Mouse (Mus musculus) cerebellum, adult 9-11 months (tissue): ENCODE measurements around the gene Cntn5.

Source experiments
- DNase-seq: peaks from one replicate; pipeline ENCODE4 v3.0.0; 2022

Gene Cntn5

DNA sequence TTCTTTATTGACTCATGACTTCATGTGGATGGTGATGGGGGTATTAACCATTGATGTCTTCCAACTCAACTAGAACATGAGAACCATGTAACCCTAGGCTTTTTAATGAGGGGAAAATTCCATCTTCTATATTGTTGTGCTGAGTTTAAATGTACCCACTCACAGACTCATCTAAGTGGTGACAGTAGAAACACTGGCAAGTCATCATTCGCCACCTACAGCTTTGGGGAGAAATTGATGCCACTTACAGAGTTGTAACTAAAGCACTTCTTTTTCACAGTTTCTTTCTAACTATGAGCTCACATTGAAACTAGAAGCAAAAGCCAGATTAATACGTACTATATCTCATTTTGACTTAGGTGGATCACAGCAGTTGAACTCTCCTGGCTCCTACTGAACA, 514.7 kb downstream of the Cntn5 start:
- no peak for DNase-seq

DNA sequence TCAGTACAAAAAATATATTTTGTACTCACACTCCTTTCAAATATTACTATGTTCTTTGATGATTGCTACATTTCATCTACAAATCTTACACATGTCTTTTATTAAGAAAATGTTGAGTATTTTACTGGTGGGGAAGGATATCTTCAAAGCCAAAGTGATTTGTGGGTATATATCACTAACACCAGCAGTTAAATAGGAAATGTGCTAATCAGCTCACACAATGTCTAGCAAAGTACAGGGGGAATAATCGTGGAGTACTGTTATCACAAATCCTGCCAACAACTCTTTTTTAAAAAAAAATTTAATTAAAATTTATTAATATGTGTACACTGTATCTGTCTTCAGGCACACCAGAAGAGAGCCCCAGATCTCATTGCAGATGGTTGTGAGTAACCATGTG, 520.1 kb downstream of the Cntn5 start:
- no peak for DNase-seq

DNA sequence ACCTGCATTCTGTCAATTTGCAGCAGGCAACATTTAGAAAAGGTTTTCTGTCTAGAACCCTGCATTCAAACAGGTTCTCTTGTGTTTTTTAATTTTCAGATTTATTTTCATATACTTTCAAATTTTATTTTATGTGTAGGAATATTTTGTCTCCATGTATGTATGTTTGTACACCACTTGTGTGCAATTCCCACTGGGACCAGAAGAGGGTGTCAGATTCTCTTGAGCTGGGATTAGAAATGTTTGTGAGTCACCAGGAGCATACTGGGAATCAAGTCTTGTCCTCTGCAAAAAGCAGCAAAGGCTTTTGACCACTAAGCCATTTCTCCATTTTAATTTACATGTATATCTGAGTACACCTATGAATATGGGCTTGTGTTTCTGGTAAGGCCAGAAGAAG, 521.4 kb downstream of the Cntn5 start:
- DNase-seq = no peak

DNA sequence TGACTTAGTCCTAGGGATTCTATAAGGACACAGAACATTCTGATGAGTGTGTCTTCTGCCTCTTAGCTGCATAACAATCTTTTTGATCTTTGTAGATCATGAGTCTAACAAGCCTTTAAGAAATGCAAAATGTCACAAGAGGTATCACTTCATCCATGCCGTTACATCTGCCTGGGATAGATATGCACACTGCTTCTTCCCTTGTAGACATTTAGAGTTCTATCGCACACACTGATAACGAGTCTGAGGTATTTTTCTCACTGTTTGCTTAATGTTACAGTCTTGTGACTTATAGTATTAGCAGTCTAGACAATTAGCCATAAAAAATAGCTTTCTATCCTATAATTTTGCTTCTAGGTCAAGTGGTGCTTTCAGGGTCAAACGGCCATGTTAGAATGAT, 522.9 kb downstream of the Cntn5 start:
- DNase-seq = no peak

DNA sequence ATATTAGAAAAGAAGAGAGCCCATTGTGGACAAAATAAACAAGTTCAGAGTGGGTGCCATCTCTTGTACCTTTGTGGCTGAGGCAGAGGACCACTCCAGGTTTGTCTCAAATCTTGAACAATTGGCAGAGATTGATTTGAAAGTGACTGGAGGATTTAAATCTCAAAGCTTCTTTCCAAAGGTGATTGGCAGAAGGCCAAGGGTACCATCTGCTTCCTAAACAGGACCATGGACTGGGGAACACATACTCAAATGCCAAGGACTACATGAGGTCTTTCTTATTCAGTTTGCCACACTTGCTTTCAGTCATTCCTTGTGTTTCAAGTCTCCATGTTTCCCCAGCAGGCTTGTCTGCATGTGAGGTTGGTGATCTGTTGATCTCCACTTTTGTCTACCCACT, 528.3 kb downstream of the Cntn5 start:
- no peak for DNase-seq

DNA sequence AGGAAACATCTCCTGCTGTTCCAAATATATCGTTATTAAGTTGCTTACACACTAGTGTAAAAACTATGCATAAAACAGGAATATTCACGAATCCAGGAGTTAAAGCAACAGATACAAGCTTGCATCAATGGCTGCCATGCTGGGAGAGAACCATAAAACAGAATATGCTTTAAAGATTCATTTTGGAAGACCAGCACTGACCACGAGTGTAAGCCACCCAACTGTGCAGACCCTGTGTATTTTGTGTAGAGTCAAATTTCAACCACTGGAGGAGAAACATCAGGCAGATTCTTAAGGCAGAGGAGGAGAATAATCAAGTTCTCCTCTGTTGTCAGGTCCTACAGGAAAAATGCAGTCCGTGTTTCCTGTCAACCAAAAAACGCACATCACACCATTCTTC, 535.6 kb downstream of the Cntn5 start:
- DNase-seq = no peak

DNA sequence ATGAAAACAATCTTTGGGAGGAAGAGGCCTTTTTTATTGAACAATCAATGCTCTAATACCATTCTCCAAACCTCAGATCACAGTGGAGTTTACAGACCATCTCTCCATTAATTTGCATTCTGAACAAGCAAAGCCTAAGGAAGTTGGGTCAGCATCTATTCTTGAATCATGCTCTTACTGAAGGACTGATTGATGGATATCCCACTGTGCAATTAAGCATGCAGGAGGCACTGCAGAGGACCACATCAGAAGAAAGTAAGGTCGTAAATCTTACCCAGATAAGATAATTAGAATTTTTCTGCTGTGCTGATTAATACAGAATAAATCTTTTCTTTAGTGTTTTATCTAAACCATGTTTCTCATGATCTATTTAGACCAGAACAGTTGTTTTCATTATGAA, 536.2 kb downstream of the Cntn5 start:
- DNase-seq = no peak

DNA sequence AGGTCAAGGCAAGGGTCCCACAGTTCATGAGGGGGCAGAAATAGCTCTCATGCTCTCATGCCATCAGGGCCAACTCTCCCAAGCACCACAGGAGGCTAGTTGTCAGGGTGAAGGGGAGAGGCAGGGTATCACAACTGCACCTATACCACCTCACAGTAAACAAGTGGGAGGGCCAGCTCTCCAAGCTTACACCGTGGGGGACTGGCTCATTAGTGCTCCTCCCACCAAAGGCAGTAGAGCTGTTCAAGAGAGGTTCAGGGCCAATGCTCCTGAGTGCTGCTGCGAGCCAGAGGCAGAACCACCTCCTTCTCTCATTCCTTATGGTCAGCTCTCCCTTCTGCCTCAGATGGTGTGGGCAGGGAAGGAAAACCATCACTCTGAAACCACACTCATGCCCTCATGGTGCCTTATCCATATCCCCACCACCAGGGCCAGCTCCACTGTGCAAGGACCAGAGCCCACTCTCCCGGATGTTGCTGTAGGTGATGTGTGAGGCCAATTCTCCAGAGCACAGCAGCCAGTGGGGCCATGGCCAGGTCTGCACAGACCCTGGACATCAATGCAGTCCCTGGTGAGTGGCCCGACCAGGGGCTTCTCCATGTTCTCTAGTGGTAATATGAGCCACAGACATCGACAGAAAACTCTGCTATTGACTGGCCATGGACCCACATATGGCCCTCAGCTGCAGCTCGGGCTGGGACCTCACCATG, 538.2 kb downstream of the Cntn5 start:
- DNase-seq = no peak

DNA sequence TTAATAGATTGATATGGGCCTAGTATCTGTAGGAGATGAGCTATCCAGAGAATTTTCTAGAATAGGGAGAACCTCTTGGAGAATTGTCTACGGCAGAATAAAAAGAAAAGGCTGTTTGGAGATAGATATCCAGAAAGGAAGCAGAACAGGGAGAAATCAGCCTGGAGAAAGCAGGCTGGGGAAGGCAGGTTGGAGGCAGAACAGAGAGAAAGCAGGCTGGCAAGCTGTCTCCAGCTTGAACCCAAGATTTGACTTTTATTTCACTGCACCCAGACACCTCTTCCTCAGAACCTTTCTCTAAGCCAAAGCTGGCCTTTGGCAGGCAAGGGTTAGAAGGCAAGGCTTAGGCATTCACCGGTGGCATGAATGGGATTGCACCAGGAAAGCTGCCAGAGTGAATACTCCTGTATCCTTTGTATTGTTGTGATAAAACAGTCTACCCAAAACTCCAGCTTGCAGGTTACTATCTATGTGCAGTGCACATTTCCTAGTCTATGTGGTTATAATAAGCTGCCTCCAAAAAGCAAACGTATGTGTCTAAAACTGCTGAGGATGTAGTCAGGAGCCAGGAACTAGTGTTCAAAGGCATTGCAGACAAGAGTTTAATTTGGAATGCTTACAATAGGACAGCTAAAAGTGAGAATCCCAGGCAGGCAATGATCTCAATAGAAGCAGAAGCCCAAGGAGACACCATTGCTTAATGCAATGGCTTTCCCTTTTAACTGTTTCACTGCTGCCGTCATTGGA, 553.5 kb downstream of the Cntn5 start:
- DNase-seq = no peak

DNA sequence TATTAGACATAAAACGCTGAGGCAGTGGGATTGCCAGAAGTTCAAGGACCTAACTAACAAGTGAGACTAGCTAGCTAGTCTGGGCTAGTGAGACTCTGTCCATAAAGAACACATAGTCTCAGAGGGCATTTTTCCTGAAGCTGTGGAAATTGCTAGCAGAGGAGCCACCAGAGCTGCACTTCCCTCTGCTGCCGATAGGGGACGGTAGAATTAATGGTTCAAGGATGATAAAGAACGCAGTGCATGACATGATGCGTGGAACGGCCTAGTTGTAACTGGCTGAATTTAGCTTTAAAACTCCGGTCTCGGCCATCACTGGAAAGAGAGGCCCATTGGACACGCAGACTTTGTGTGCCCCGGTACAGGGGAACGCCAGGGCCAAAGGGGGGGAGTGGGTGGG, 555.8 kb downstream of the Cntn5 start:
- DNase-seq = no peak

DNA sequence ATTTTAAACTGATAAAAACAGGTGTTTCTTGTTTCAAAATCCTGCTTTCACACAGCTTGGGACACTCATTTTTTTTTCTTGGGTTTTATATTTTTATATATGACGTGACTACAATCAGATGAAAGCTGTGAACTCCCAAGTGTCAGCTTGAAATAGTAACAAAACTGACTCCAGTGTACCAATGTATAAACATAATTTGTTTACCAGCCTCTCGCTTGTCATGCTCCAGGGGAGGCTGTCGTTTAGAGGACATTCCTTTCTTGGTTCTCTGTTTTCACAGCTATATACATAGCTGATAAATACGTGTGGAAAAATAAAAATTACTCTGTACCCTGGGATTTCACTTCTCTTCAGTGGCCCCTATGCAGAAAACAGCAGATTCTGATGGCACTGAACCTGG, 556.4 kb downstream of the Cntn5 start:
- no peak for DNase-seq

DNA sequence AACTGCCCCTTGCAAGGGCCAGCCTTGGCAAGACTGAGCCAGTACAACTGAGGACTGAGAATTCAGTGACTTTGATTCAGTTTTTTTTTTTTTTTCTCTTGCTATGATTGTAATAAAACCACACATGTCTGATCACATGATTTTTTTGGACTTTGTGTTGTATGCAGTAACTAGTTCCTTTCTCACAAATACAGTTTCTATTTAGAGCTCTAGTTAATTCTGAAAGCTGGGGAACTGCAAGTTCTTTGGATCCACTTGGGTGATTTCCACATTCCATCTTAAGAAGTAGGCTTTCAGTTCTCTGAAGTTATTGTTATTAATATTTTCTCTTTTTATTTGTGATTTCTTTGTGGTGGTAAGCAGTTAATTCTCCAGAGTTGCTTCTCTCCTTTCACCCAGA, 563.8 kb downstream of the Cntn5 start:
- no peak for DNase-seq

DNA sequence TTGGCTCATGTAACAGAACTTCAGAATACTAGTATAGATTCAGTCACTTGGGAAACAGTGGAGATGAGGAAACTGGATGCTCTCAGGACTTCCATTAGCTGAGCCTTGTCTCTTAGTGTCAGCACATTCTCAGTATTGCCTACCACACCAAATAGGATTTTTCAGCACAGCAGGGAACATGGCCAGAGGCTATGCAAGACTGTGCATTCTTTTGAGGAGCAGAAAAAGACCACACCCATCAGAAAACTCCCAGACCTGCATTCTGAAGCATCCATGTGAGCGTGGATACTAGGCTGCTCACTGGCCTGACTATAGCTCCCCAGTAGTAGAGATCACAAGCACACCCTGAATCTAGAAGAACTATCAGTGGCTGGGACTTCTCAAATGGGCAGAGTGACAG, 564.9 kb downstream of the Cntn5 start:
- DNase-seq = no peak

DNA sequence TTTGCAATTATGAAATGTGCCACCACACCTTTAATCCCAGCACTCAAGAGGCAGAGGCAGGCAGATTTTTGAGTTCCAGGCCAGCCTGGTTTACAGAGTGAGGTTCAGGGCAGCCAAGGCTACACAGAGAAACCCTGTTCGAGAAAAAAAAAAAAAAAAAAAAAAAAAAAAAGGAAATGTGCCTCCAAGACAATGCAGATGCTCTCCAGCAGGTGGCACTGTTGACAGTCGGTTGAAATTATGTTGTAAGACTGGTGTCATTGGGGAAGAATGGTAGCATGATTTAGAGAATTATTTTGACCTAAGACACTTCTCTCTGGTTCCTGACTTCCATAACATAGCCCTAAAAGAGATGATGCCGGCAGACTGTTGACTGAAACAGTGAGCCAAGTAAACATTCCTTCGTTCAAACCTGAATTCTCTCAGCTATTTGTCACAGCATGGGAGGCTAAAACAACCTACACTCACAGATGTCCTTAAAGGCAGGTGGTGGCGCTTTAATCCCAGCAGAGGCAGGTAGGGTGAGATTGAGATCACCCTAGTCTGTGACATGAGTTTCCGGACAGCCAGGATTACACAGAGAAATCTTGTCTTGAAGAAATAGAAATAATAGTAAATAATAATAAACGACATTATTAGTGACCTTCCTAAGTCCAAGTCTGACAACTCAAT, 579.7 kb downstream of the Cntn5 start:
- no peak for DNase-seq

DNA sequence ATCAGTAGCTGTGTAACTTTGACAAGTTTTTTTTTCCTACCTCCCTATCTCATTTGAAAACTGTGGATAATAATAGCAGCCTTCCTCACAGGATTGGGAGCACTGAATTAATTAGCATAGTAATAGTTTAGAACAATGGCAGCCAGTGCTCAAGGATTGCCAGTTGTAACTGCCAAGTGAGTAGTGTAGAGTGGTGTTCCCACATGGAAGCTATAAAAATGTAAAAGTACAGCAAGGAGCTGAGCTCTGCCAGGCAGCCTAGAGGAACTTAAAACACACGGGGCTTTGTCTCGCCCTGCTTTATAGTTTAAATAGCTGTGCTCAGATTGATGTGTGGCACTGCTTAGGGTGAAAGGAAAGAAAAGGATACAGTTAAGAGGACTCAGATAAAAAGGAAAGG, 635.2 kb downstream of the Cntn5 start:
- no peak for DNase-seq

DNA sequence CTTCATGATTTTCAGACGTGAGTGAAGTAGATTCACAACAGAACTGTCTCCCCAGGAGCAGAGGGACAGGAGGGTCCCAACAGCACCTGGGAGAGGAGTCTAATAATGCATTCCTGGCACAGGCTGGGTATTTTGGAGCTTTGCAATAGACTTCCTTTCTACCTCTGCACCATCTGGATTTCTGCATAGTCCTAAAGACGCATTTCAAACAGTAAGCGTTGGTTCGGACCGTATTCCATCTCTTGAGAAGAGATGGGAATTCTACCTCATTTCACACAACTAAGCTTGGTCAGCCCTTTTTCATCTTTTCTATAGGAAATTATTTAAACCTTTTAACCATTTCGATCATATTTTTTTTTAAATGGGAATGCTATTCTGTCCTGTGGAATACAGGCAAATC, 635.7 kb downstream of the Cntn5 start:
- DNase-seq = no peak

DNA sequence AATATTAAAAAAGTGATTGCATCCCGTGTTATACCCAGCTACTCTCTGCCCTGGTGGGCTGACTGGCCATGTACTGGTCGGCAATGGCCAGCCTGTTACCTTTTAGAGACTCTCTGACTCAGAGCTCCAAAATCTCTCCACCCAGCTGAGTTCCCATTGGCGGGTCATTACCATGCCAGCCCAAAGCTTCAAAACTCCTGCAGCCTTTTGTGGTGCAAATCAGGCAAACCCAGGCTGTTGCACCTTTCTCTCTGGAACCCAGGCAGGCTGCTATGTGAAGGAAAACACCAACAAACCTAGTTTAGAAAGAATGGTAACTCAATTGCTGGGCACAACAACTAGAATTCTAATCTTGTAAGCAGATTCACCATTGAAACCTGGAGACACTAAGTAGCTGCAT, 639.0 kb downstream of the Cntn5 start:
- DNase-seq = no peak

DNA sequence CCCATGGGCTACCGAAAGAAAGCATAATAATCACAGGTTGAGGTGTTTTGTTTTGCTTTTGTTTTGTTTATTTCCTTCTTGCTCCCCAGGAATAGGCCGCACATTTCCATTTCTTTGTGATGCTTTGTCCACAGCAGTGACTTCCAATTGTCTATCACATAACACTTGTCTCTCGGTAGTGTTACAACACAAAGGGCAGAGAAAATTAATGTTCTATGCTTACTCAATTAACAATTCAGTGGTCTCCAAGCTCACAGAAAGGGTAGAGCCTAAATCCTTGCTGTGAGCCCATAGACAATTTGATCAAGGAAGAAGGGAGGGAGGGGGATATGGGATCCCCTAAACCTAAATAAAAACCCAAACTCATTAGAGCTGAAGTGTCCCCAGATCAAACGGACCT, 671.2 kb downstream of the Cntn5 start:
- DNase-seq = no peak

DNA sequence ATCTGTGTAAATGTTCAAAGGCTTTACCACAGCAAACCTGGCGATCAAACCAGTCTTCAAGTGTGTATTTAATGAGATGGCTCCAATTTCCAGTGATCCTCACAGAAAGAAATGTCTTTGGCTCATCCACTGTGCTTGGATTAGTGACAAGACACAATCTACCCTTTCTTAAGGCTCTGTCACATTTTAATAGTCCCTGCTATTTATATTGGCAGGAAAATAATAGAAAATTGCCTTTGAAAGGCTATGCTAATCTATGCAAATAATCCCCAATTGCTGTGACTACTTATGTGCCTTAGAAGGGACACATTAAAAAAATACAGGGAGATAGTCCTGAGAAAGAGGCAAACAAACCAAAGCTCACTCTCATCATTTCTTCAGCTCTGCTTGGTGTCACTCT, 672.5 kb downstream of the Cntn5 start:
- DNase-seq = no peak

DNA sequence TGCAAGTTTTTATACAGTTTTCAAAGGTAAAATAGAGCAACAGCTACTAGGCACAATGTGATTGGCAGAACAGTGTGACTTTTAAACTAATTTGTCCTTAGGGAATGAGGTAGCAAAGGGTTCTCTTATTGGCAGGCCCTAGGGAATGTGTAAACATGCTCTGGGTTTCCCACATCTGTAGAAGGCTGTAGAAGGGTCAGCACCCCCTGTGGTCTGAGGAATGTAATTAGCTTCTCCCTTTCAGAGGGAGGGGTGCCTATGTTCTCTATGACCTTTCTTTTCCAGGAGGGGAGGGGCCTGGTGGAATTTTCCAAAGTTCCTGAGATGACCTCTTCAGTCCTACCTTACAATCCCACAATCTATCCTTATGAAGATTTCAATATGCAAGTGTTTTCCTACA, 673.6 kb downstream of the Cntn5 start:
- no peak for DNase-seq

DNA sequence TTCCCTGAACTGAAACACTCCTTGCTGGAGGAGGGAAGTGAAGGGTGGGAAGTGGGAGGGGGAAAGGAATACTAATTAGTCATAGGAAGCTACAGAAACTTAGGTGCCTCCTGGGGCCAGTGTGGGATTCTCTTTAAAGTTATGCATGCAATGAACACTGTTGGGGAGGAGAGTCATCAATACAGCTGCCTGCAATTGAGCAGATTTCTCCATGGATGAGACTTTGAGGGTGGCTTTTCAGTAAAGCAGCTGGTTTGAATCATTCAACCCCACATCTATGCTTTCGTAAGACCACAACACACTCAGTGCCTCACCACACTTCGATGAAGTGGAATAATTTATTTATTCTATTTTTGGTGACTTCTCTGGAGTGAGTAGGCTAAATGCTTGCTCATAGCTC, 674.9 kb downstream of the Cntn5 start:
- DNase-seq = no peak

DNA sequence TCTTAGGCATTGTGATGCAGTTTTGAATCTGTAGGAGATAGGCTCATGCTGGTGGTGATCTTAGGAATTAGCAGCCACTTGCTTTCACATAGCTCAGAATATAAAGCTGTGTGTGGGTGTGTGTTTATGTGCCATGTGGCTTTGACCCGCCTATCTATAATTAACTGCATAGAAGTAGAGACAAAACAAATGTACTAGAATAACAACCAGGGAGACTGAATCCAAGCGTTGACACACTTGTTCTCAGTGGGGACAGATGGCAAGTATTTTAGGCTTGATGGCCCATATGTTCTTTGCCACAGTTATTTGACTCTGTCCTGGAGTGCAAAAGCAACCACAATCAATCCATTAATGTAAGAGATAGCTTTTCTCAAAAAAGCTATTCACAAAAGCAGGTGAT, 678.6 kb downstream of the Cntn5 start:
- peak; percentile 59 for DNase-seq

DNA sequence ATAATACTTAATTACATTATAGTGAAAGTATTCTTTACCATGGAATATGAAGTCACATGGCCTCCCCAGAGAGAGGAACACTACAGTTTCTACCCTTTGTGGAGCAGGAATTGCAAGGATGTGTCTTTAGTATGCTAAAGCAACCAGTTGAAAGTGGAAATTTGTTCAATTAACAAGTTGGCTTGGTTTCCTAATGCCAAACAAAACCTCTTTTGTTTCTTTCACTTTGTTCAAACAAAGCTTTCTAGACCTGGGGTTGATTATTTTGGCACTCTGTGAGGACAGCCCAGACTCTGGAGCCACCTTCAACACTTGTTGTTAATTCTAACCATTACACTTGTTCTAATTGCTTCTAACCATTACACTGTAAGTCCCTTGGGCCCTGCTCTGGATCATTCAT, 718.5 kb downstream of the Cntn5 start:
- no peak for DNase-seq

DNA sequence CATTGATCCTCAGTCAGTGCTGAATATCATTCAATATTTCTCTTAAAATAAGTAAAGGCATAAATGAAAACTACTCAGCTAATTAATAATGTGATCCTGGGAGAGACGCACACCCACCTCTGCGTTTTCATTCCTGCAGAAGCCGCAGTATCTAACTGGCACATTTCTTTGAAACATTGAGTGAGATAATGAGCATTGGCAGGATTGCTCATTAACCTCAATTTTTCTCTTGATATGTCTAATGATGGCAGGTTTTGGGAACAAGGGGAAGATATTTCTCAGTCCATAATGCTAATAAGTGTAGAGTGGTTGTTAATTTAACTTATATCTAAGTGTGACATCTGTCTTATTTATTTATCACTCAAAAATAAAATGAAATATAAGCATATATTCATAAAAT, 734.0 kb downstream of the Cntn5 start:
- no peak for DNase-seq
